8 mouse cellular contexts compared by ENCODE assay signal in the genomic region with DNA sequence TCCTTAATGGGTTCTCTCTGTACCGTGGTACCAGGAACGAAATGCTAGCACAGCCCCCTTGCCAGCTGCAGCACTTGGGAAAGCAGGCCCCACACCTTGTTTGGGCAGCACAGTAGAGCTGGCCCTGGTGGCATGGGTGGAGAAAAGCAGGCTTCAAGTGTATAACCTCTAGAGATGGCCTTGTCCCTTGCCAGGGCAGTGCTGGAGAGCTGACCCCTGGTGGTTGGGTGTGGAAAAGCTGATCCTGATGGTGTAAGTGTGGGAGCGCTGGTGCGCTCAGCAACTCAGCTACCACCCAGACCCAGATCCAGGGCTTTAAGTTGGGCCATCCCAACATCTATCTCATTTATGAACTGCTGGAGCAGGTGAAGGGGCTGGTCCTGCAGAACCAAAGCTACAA.
A peak's percentile ranks its signal among the peaks of the same experiment; 100 is the strongest.
DNase-seq lines count a peak whose midpoint lies in the region; ATAC-seq lines count a peak whose summit lies in the region.

No protein-coding gene starts in this region.

- H3K4me1 ChIP-seq in hindbrain, embryonic 10.5 days (replicated peaks): peaks cover 10% of the 10 kb centered on the region
- peaks cover 15% of the 10 kb centered on the region; the same call in 1 of the 2 replicates for H3K4me1 ChIP-seq in hindbrain, embryonic 13.5 days (replicated peaks)
- H3K4me1 ChIP-seq in forebrain, embryonic 16.5 days (replicated peaks; ENCODE audit: control insufficient read depth, insufficient read depth, low read length): peaks cover 16% of the 10 kb centered on the region

- no peak for ATAC-seq in hindbrain, embryonic 13.5 days (ENCODE audit: low FRiP score)
- ATAC-seq in megakaryocyte, adult 5-6 weeks (ENCODE audit: poor library complexity, severe bottlenecking): peak; percentile 70
- ATAC-seq in forebrain, embryonic 16.5 days: no peak

- peak; percentile 33 for DNase-seq in hindbrain, embryonic 10.5 days (ENCODE audit: low spot score)
- peak; percentile 2 for DNase-seq in NIH3T3 (ENCODE audit: low read depth)
- peak; percentile 27 for DNase-seq in embryo, embryonic 9.5 days (ENCODE audit: extremely low spot score)
- no peak for DNase-seq in left cerebral cortex, adult 18-20 months (ENCODE audit: low spot score in 2 of 2)
- DNase-seq in urinary bladder, adult 18-20 months (ENCODE audit: low spot score in 2 of 2): no peak

- 86% methylated on average over 4 of the region's 4 CpGs for WGBS in hindbrain, embryonic 10.5 days
- 89% methylated on average over 4 of the region's 4 CpGs for WGBS in hindbrain, embryonic 13.5 days
- 93% methylated on average over 4 of the region's 4 CpGs for WGBS in forebrain, embryonic 16.5 days

- no peak overlapping the region for H3K4me3 ChIP-seq in hindbrain, embryonic 10.5 days
- H3K4me3 ChIP-seq in hindbrain, embryonic 13.5 days: no peak overlapping the region
- H3K4me3 ChIP-seq in forebrain, embryonic 16.5 days (replicated peaks; ENCODE audit: low read length): no peak overlapping the region

- H3K27me3 ChIP-seq in hindbrain, embryonic 10.5 days (ENCODE audit: insufficient read depth, poor library complexity, severe bottlenecking): no peaks in the 10 kb centered on the region
- H3K27me3 ChIP-seq in hindbrain, embryonic 13.5 days: no peaks in the 10 kb centered on the region
- H3K27me3 ChIP-seq in forebrain, embryonic 16.5 days (replicated peaks; ENCODE audit: control insufficient read depth, insufficient read depth, low read length): no peaks in the 10 kb centered on the region

- no peaks in the 10 kb centered on the region for H3K9me3 ChIP-seq in hindbrain, embryonic 10.5 days
- H3K9me3 ChIP-seq in hindbrain, embryonic 13.5 days: no peaks in the 10 kb centered on the region; the same call in 1 of the 2 replicates
- H3K9me3 ChIP-seq in forebrain, embryonic 16.5 days (ENCODE audit: control insufficient read depth, low read length): no peaks in the 10 kb centered on the region

- H3K4me2 ChIP-seq in hindbrain, embryonic 13.5 days: no peak overlapping the region
- H3K4me2 ChIP-seq in forebrain, embryonic 16.5 days (ENCODE audit: low read length): no peak overlapping the region

- no peak overlapping the region for H3K27ac ChIP-seq in hindbrain, embryonic 10.5 days
- H3K27ac ChIP-seq in hindbrain, embryonic 13.5 days: no peak overlapping the region
- no peak overlapping the region for H3K27ac ChIP-seq in forebrain, embryonic 16.5 days (ENCODE audit: low read length)

- no peaks in the 10 kb centered on the region for H3K36me3 ChIP-seq in hindbrain, embryonic 10.5 days
- H3K36me3 ChIP-seq in hindbrain, embryonic 13.5 days: no peaks in the 10 kb centered on the region
- H3K36me3 ChIP-seq in forebrain, embryonic 16.5 days (ENCODE audit: control insufficient read depth, insufficient read depth): no peaks in the 10 kb centered on the region

- H3K9ac ChIP-seq in hindbrain, embryonic 13.5 days: no peak overlapping the region
- H3K9ac ChIP-seq in forebrain, embryonic 16.5 days (replicated peaks; ENCODE audit: low read depth, low read length): no peak overlapping the region

Comparison
In these comparisons a context has a peak if more than half of its experiments do, and no peak if none do; other contexts are left out.
1. DNase-seq: peak in hindbrain, embryonic 10.5 days (single experiment), NIH3T3 (single experiment) and embryo, embryonic 9.5 days (single experiment); none in left cerebral cortex, adult 18-20 months (0 of 2) and urinary bladder, adult 18-20 months (0 of 2).